Mouse (Mus musculus) lung, postnatal 4 days (tissue): ENCODE data around the gene Gm12184.
"Not testable (repeated sequence)": the region's sequence is repeated elsewhere in the genome, so short reads cannot be mapped to it uniquely, and the experiment has no call there.

ENCODE experiments used
- DNase-seq, 2 experiments: peaks; one replicate each; pipeline ENCODE4 v3.0.0; 2021

The Gm12184 gene

GRCm38 (mm10) chr11:48825979-48826751, at the start of gene Gm12184, which contains the start of gene Trim7:
Gene Gm12184 (minus strand): TSS chr11:48826655.
Gene Trim7 (plus strand): TSS chr11:48826140.
- peak in 1 of 2 experiments; percentile 60 for DNase-seq

- not testable (repeated sequence) for DNase-seq
Observed at GRCm38 (mm10) chr11:48875343-48875837, 48.9 kb upstream of the Gm12184 start.

GRCm38 (mm10) chr11:48874465-48874864, 48.0 kb upstream of the Gm12184 start:
- peak in 1 of 2 experiments; percentile 69 for DNase-seq

- no peak for DNase-seq
Observed at GRCm38 (mm10) chr11:48873591-48874290, 47.3 kb upstream of the Gm12184 start.

- DNase-seq: no peak
Observed at GRCm38 (mm10) chr11:48872695-48873300, 46.3 kb upstream of the Gm12184 start.

GRCm38 (mm10) chr11:48871817-48872541, 45.5 kb upstream of the Gm12184 start:
- peak; percentile 37 to 53 for DNase-seq

- DNase-seq: peak; percentile 73 to 80
Observed at GRCm38 (mm10) chr11:48871201-48871772, 44.8 kb upstream of the Gm12184 start, which contains the start of gene Irgm1. Gene Irgm1 (minus strand): TSS chr11:48871683.

GRCm38 (mm10) chr11:48870781-48871180, 44.3 kb upstream of the Gm12184 start:
- no peak for DNase-seq

GRCm38 (mm10) chr11:48869380-48870110, 43.1 kb upstream of the Gm12184 start:
- DNase-seq: peak in 1 of 2 experiments; percentile 26

GRCm38 (mm10) chr11:48866481-48866880, 40.0 kb upstream of the Gm12184 start:
- DNase-seq: no peak

GRCm38 (mm10) chr11:48863808-48864207, 37.4 kb upstream of the Gm12184 start:
- no peak for DNase-seq

- DNase-seq: no peak
Observed at GRCm38 (mm10) chr11:48862784-48863319, 36.4 kb upstream of the Gm12184 start.

- DNase-seq: peak in 1 of 2 experiments; percentile 63
Observed at GRCm38 (mm10) chr11:48859014-48859413, 32.6 kb upstream of the Gm12184 start.

- DNase-seq: peak; percentile 76 to 89
Observed at GRCm38 (mm10) chr11:48853474-48854180, 27.2 kb upstream of the Gm12184 start.

GRCm38 (mm10) chr11:48852624-48853473, 26.4 kb upstream of the Gm12184 start:
- no peak for DNase-seq

GRCm38 (mm10) chr11:48852190-48852589, 25.7 kb upstream of the Gm12184 start:
- no peak for DNase-seq

- DNase-seq: no peak
Observed at GRCm38 (mm10) chr11:48851270-48851995, 25.0 kb upstream of the Gm12184 start.

- DNase-seq: no peak
Observed at GRCm38 (mm10) chr11:48850240-48850639, 23.8 kb upstream of the Gm12184 start.

GRCm38 (mm10) chr11:48846881-48847280, 20.4 kb upstream of the Gm12184 start:
- no peak for DNase-seq
